Mouse (Mus musculus): ENCODE measurements around the gene Cdc34. TPM values are rescaled to one million over a fixed set of nuclear protein-coding genes. Genes with fewer than 3 reads are reported as not detected.

The Cdc34 gene
- total RNA-seq, 2 experiments from 2014 or later: 80.7 to 84.8 TPM

DNA sequence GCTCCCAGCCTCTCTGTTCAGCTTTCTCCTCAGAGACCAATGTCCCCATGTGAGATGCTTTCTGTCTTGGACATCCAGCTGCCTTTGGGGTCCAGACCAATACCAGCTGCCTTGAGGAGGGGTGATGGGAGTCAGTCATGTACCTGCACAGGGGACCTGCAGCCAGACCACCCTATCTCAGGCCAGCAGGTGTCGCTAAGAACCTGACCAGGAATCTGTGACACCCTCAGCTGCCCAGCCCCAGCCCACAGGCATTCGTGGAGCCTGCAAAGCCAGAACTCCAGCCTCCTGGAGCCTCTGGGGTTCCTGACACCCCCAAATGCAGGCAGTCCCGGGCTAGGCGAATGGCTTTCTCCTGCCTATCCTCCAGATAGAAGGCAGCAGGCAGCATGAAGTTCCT lies 23.2 kb upstream of the Cdc34 start:
- no peak overlapping the region for H3K27ac ChIP-seq
- intact Hi-C loops (cut with DNase I): no loop called here
- H3K4me3 ChIP-seq: no peak overlapping the region
- DNase-seq (ENCODE audit: extremely low spot score in 1 of 2, low spot score in 2 of 2): no peak
- TF ChIP-seq CTCF (IDR thresholded peaks at IDR 0.05): peak; percentile 11; the same call in 1 of the 2 replicates

DNA sequence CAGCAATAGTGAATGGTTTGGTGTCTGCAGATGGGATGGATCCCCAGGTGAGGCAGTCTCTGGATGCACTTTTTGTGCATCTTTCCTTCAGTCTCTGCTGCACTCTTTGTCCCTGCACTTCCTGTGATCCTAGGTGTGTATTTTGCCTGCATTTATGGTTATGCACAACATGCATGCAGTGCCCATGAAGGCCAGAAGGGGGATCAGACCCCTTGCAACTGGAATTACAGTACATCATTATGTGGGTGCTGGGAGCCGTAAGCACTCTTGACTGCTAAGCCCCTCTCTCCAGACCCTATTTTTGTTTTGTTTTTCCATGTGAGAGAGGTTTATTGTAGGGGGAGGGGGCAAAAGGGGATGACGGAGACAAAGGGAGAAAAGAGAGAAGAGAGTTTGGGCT lies 21.7 kb upstream of the Cdc34 start:
- H3K27ac ChIP-seq: no peak overlapping the region

GRCm38 (mm10) chr10:79661861-79662260 lies 20.1 kb upstream of the Cdc34 start:
- no peak for TF ChIP-seq CTCF (IDR thresholded peaks at IDR 0.05)
- no peak overlapping the region for H3K4me3 ChIP-seq
- no peak for DNase-seq (ENCODE audit: extremely low spot score in 1 of 2, low spot score in 2 of 2)
- no peak overlapping the region for H3K27ac ChIP-seq
- intact Hi-C loops (cut with DNase I): loop anchor here (10.0 kb wide), 2 partner anchors 907 to 1227 kb away; partner anchors contain the start of gene Ccdc105

More for the DNA sequence above, 21.7 kb upstream of the Cdc34 start:
- no peak overlapping the region for H3K4me3 ChIP-seq
- intact Hi-C loops (cut with DNase I): loop anchor here (10.0 kb wide), 2 partner anchors 905 to 1225 kb away; partner anchors contain the start of gene Ccdc105
- TF ChIP-seq CTCF (IDR thresholded peaks at IDR 0.05): peak; percentile 33
- no peak for DNase-seq (ENCODE audit: extremely low spot score in 1 of 2, low spot score in 2 of 2)

GRCm38 (mm10) chr10:79664131-79664665 lies 17.8 kb upstream of the Cdc34 start, which contains the start of gene Madcam1:
Madcam1 (plus strand) TSS chr10:79664559.
- TF ChIP-seq CTCF (IDR thresholded peaks at IDR 0.05): peak; percentile 91
- intact Hi-C loops (cut with DNase I): loop anchor here (10.0 kb wide), 2 partner anchors 909 to 1229 kb away; partner anchors contain the start of gene Ccdc105
- DNase-seq (ENCODE audit: extremely low spot score in 1 of 2, low spot score in 2 of 2): peak in 1 of 2 experiments; percentile 70
- Histone ChIP-seq H3K4me3 (no peak within 1 kb of the TSS), H3K27ac (no peak within 1 kb of the TSS)

- H3K27ac ChIP-seq: no peak overlapping the region
- intact Hi-C loops (cut with DNase I): loop anchor here (10.0 kb wide), 2 partner anchors 910 to 1230 kb away; partner anchors contain the start of gene Ccdc105
- H3K4me3 ChIP-seq: no peak overlapping the region
- no peak for TF ChIP-seq CTCF (IDR thresholded peaks at IDR 0.05)
- no peak for DNase-seq (ENCODE audit: extremely low spot score in 1 of 2, low spot score in 2 of 2)
Measured at GRCm38 (mm10) chr10:79665051-79665450, 16.9 kb upstream of the Cdc34 start.

DNA sequence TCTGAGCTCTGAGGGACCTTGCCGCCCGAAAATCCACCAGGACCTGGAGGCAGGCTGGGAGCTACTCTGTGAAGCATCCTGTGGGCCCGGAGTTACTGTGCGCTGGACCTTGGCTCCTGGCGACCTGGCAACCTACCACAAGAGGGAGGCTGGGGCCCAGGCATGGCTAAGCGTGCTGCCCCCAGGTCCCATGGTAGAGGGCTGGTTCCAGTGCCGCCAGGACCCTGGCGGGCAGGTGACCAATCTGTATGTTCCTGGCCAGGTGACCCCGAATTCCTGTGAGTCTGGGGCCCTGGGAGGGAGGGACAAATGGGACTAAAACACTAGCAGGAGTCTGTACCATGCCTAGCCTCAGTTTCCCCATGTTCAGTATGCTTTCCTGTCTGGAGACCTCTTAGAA lies 15.5 kb upstream of the Cdc34 start:
- Histone ChIP-seq H3K27ac (no peak overlapping the region), H3K4me3 (no peak overlapping the region)
- intact Hi-C loops (cut with DNase I): loop anchor here (10.0 kb wide), 2 partner anchors 912 to 1232 kb away; partner anchors contain the start of gene Ccdc105
- no peak for TF ChIP-seq CTCF (IDR thresholded peaks at IDR 0.05)
- no peak for DNase-seq (ENCODE audit: extremely low spot score in 1 of 2, low spot score in 2 of 2)

- H3K27ac ChIP-seq: peak overlapping the region; percentile 99
- intact Hi-C loops (cut with DNase I): loop anchor here (1.0 to 10.0 kb wide), 3 partner anchors 73 to 1233 kb away; partner anchors contain the start of gene Ccdc105
- H3K4me3 ChIP-seq: no peak overlapping the region
- no peak for TF ChIP-seq CTCF (IDR thresholded peaks at IDR 0.05)
- DNase-seq (ENCODE audit: extremely low spot score in 1 of 2, low spot score in 2 of 2): no peak
Measured at GRCm38 (mm10) chr10:79668076-79668475, 13.9 kb upstream of the Cdc34 start.

GRCm38 (mm10) chr10:79668771-79669575 lies 13.0 kb upstream of the Cdc34 start, which contains the start of gene Tpgs1:
Tpgs1 (plus strand) TSS chr10:79669369.
- peak; percentile 87 for DNase-seq (ENCODE audit: extremely low spot score in 1 of 2, low spot score in 2 of 2)
- intact Hi-C loops (cut with DNase I): loop anchor here (1.0 to 10.0 kb wide), 4 partner anchors 12 to 1234 kb away; partner anchors contain the start of gene Ccdc105
- peak; percentile 97 for TF ChIP-seq CTCF (IDR thresholded peaks at IDR 0.05)
- H3K27ac ChIP-seq: peak within 1 kb of the TSS; percentile 99
- H3K4me3 ChIP-seq: peak within 1 kb of the TSS; percentile 94

DNA sequence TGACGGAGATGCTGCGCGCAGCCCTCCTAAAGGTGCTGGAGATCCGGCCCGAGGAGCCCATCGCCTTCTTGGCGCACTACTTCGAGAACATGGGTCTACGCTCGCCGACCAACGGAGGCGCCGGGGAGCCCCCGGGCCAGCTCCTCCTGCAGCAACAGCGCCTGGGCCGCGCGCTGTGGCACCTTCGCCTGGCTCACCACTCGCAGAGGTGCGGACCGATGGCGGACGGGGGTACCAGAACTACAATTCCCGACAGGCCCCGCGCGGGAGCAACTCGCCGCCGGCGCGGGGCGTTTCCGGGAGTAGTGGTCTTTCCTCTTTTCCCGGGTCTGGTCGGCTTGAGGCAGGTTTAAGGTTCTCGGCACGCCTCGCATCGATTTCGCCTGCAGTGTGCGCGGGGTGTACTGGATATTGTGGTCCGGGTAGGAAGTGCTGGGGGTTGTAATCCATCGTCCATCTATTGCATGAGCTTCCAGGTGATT lies 12.4 kb upstream of the Cdc34 start:
- H3K4me3 ChIP-seq: peak overlapping the region; percentile 94
- intact Hi-C loops (cut with DNase I): loop anchor here (1.0 to 10.0 kb wide), 3 partner anchors 12 to 1235 kb away; partner anchors contain the start of gene Ccdc105

DNA sequence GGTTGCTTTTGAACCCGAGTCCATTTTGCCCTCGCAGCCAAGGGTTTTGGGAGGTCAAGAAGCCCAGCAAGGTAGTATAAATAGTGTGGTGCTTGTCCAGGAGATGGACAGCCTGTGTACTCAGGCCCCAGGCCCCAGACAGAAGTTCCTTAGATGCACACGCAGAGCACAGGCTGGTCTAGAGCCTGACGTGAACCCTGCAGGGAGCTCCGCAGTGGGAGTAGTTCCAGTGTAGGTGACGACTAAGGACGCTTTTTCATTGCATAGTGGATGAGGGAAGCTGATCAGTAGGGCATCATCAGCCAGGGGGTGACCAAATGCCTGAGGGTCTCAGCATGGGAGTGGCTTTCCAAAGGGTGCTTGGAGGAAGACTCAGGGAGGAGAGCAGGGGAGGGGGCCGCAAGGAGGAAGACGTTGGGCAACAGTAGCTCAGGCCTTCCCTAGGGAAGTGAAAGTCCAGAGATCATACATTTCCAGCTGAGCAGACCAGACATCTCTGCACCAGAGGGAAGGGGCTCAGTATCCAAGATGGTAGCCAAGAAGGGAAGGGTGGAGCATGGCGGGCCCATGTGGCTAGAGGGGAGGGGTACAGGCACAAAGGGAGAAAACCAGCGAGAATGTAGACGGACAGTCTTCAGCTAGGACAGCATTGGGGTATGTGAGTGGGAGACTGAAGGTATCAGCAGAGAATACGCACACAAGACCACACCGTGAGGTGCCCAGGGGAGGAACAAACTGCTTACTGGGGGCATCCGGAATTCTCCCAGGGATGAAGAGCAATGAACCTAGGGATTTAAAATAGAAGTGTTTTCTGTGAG lies 11.7 kb upstream of the Cdc34 start:
- DNase-seq (ENCODE audit: extremely low spot score in 1 of 2, low spot score in 2 of 2): no peak
- TF ChIP-seq CTCF (IDR thresholded peaks at IDR 0.05): no peak
- H3K27ac ChIP-seq: peak overlapping the region; percentile 99
- intact Hi-C loops (cut with DNase I): no loop called here
- peak overlapping the region; percentile 94 for H3K4me3 ChIP-seq

More for the DNA sequence above, 12.4 kb upstream of the Cdc34 start:
- peak; percentile 80 for DNase-seq (ENCODE audit: extremely low spot score in 1 of 2, low spot score in 2 of 2)
- TF ChIP-seq CTCF (IDR thresholded peaks at IDR 0.05): no peak
- H3K27ac ChIP-seq: peak overlapping the region; percentile 99
